Mouse (Mus musculus): ENCODE results near the gene Tmem200c.

Tmem200c gene

DNA sequence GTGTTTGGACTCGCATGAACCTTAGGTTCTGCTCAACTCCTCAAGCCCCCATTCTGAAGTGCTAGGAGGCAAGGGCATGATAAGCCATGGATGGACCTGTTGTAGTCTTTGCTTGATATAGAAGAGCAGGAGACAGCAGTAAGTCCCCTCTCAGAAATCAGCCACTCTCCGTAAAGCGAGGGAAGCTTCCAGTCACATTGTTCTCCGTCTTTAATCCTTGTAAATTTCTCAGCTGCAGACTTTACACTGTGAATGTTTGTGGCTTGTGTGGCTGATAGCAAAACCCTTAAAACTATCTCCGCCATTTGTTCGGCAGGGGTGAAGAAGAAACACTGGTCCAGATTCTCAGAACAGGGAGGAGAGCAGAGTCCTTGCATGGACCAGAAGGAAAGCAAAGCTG is at the start of gene Tmem200c:
Gene Tmem200c (plus strand): TSS at position 301 of the 400 bp plus-strand sequence.
- no peak for DNase-seq

DNA sequence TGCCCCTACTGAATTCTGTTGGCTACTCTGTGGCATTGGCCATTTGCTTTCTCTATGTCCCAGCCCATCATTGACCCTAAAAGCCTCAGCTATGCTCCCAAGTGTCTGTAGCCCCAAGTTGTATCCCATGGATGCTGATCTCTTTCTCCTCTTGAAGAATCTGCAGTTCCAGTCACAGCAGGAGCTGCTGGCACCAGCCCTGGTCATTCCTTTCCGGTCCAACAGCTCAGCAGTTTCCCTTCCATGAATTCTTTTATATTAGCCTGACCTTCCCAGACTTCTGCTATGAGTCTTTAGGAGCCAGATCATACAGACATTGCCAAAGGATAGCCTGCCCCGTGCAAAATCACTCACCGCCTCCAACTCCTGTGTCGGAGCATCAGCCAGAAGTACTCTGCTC is 32.7 kb upstream of the Tmem200c start:
- DNase-seq = no peak

DNA sequence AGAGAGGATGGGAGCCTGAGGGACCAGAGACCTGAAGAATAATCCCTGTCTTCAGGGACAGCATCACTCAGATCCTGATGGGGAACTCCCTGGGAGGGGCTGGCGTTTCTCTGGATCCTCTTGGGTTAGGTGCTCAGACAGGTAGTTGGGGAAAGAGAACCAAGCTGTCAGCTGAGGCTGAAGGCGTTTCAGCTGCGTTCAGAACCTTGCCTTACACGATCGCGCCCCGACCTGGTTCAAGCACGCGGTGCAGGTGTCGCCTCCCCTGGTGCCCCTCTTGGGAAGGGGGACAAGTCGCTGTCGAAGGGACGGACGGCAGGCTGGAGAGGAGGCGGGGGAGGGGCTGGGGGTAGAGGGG is 10.2 kb downstream of the Tmem200c start:
- DNase-seq = no peak

DNA sequence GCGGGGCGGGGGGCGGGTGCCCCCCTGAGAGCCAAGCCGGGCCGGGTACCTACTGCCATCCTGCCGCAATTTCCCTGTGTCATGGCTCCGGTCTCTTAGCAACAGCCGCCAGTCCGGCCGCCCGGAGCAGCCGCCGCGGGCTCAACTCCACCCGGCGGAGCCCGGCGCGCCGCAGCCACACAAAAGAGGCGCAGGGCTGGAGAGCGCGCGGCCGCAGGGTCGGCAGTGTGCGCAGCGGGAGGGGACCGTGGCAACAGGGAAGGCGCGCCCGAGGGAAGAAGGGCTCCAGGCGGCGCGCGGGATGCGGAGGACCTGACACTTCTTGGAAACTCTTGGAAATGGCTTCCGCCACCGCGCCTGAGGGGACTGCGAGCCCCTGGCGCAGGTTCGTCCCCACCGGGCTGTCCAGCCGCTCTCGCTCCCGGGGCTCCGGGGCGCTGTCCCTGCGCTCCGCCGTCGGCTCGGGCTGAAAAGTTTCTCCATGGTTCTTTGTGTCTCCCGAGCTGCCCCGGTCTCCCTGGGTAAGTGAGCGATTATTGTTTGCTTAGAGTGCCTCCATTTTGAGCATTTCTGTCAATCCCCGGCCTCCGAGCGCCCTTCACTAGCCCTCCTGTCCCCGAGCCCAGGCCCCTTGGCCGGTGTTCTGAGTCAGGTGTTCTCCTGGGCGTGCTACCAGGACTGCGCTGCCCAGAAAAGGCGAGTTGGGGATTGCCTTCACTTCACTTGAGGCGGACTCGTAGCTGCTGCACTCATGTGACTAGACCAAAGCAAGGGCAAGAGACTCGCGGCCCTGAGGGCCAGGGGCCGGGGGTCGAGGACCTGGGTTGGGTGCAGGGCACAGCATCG is 10.8 kb downstream of the Tmem200c start:
- peak; percentile 84 for DNase-seq

DNA sequence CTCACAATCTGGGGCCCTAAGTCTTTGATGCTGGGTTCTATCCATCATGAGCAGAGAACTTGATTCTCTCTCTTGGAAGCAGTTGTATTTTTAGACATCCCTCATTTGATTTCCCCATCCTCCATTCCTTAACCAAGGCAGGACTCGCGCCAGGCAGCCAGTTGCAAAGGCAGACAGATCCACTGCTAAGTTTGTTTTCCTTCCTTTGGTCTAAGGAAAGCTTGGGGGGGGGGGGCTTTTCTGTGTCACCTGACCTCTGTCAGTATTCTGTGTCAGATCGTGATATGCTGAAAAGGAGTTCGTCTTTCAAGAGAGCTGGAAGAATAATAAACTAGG is 11.4 kb downstream of the Tmem200c start:
- no peak for DNase-seq

DNA sequence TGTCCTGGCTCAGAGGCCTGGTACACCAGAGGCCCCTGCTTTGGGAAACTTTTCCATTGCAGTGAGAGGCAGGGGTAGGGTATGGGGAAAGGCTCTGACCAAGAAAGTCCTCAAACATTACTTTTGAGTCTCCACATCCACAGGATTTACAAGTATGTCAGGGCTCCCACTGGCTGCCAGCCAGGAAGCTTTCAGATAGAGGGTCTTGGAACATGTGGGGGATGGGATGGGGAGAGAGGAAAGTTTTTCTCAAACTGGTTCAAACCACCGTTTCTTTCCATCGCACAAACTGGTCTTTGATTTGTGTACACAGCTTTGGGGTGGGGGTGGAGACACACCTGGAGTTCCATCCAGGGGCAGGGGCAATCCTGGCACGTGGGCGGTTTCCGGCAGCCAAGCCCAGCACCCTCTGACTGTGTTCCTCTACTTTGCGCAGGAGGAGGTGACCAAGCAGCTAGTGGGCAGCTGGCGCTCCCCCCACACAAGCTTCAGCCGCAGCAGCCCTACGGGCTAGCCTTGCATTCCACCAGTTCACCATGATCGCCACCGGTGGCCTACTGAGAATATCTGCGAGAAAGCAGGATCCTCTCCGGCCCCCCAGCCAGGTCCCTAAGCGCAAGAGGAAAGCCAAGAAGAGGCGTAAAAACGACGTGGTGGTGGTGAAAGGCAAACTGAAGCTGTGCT is 13.6 kb downstream of the Tmem200c start:
- peak; percentile 17 for DNase-seq

DNA sequence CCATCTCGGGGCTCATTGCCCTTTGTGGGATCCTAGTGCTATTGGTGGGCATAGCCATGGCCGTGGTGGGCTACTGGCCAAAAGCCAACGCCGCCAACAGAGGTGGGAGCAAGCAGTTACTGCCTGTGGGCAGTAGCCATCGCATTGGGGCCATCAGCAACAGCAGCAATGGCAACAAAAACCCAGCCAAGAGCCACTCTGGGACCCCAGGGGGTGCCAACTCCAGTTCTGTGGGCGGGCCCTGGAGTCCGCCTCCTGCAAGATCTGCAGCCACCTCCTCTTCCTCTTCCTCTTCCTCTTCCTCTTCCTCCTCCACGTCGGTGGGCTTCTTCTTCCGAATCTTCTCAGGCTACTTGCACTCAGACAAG is 14.1 kb downstream of the Tmem200c start:
- peak; percentile 6 for DNase-seq

DNA sequence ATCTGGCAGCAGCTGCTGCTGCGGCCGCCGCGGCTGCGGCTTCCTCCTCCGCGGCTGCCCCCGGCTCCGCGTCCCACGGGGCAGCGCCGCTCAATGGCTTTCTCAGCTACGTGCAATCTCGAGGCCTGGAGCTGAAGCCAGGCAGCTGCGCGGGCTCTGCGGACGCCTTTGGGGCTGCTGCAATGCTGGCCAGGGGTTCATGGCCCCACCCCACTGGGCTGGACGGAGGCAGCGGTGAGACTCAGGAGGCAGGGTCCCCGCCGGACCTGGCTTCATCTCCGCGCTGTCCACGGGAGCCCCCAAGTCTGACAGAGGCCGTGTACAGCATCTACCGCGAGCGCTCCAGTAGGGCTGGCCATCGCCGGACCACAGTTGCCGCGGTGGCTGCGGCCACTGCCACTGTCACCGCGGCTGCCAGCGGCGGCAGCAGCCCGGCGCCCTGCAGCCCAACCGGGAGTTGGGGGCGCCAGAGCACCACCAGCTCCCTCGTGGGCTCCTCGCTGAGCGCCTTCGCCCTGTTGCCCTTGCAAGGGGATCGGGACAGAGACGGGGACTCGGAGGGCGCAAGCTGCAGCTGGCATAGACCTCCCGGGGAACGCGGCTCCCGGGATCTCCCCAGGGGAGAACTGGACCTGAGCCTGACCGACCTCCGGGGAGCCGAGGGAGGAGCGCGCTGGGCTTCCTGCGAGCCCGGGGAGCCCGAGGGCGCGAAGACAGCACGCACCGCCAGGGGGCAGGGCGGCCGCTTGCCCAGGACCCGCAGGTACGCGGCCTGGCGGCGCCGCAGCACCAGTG is 14.9 kb downstream of the Tmem200c start:
- peak; percentile 82 for DNase-seq

DNA sequence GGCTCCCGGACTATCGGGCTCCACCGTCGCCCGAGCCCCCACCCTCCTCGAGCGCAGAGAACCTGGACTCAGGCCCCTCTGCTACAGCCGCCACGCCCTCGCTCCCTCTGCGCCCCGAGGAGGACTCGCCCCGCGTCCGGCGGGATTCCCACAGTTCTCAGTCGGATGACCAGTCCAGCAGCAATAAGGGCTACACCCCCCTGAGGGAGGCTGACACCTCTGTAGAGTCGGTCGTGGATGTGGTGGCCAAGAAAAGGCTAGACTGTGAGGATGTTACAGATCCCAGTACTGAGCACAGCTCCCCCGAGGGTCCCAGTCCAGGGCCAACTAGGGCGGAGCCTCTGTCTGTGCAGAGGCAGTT is 15.4 kb downstream of the Tmem200c start:
- no peak for DNase-seq

DNA sequence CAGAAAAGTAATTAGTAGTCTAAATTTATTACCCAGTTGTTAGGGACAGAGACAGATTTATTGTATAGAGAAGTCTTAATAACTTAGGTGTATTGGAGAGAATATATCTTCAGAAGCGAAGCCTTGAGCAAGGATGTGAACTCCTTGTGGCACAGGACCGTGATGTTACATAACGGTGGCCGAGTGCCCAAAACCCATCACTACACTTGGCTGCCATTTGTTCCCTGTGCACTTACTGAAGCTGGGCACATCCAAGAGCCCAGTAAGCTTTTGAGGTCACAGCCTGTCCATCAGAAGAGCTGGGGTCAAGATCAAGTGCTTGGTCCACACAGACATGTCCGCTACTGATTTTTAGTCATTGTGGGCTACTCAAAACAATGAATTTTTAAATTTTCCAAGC is 19.5 kb downstream of the Tmem200c start:
- no peak for DNase-seq

DNA sequence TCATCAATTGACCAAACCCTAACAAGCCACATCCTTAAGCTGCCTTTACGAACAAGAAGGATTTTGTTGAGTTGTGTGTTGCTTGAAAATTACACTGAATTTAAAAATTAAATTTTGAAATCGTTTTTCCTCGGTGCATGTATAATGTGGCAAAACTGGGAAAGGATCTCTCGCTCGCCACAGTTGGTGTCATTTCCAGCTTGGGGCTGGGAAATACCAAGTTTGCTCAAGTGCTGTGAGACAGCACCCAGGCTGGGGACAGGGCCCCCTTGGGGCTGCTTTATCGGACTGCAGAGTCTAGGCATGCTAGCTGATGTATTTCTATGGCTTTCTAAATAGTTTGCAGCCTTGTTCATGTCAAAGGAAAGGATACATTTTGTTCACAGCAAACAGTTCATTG is 22.3 kb downstream of the Tmem200c start:
- DNase-seq = no peak

DNA sequence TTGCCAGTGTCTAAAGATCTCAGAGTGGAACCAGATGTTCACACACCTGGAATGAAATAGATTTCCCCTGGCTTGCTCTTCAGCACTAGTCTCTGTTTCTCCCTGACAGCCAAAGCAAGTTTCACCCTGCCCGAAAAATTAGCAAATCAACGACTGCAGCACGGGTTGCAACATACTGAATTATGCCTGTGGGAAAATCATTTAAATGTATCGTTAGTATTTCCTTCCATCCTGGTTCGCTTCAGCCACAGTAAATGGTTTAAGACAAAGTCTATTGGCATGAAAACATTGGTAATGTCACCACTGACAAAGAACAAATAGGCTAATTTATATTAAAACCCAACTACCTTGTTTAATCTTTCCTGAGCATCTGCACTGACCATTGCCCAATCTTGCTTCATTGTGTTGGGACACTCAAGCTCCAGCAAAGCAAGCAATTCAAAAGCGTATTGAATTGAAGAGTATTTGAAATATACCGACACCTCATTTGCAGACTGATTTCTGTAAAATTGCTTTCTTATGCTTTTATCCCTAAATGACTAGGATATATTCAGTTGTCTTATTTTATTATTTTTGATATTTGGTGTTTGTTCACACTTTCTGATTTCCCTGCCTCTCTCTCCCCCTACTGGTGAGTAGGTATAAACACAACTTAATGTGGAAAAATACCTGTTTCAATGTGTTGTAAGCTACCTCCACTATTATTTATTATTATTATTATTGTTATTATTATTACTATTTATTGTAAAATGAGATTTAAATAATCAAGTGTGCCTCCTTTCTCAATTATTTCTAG is 25.9 kb downstream of the Tmem200c start:
- DNase-seq = no peak

DNA sequence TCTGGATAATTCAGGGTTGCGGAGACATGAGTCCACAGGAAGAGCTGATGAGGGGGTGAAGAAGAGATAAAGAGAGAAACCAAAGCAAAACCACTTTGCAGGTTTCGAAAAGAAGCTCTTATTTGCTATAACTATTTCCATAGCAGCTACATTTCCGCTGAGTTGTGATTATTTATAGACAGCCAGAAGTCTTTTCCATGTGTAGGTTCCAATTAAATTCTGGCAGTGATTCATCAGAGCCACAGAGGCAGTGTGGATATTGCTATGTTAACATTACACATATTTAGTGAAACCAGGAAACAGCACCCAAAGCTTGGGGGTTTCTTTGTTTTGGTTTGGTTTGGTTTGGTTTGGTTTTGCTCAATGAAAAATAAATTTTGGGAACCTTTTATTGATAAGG is 37.8 kb downstream of the Tmem200c start:
- DNase-seq = no peak

DNA sequence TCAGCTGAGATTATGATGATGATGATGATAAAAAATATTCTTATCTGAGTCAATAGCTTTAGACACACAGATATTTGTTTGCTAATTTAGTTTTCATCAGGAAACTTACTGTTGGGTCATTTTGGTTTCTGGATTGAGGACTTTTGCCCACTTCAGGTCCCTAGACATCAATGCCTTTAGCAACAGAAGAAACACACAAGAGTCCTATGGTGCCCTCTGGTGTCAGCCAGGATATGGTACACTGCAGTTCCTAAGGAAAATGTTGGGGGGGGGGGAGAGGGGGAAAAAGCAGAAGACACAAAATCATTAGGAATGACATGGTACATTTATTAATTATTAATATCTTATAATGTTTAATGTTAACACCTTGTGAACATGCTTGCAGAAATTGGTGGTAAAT is 42.0 kb downstream of the Tmem200c start:
- peak; percentile 49 for DNase-seq

DNA sequence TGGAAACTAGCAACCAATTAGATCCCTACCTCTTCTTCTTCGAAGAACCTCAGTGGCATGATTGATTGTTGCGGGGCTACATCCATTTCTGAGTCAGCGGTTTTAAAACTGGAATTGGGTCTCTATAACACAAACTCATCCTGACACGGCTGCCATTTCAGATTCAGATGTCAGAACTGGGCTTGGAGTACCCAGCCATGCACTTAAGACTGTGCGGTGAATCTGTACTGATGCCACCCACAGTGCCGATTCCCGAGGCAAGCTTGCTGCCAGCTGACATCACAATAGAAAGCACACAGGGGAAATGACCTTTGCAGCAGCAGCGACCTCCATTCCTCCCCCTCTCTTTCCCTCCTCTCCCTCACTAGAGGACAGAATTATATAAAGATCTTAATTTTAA is 47.6 kb downstream of the Tmem200c start:
- no peak for DNase-seq

DNA sequence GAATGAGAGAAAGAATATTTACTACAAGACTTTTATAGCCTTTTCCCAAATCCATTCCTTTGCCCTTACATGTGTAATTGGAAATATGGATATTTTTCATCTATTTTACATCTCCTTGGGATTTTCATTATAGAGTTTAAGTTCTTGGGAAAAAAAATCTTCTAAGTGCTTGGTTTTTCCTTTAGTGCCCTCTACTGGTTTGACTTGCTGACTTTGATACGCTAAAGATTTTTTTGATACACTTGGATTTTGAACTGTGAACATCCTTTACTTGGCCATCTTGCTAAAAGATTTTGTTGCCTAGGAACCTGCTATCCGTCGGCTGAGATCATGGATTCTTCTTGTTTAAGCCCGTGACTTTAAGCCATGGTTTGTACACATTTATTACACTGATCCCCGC is 48.8 kb downstream of the Tmem200c start:
- DNase-seq = no peak

DNA sequence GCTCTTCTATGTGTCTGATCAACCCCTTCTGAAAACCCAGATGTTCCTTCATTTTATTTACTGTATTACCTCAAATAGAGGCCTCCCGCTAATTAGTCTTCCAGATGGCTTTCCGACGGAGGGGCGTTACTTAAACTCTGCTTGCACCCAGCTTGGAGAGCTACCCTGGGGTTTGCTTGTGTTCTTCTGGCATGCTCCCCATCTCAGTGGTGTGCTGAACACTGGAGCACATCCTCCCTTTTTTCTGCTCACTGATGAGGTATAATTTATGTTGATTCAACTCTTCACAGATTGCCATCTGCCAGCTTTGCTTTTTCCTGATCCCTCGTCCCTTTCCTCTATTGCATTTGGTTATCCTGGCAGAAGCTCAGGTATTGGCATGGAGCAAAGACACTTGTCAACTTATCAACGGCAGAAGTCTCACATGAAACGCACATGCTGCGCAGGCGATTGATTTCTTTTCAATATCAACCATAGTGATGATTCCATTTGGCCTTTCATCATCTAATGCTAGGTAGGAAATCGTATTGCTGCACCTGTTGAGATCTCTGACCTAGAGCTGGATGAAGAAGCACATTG is 49.6 kb downstream of the Tmem200c start:
- DNase-seq = no peak

DNA sequence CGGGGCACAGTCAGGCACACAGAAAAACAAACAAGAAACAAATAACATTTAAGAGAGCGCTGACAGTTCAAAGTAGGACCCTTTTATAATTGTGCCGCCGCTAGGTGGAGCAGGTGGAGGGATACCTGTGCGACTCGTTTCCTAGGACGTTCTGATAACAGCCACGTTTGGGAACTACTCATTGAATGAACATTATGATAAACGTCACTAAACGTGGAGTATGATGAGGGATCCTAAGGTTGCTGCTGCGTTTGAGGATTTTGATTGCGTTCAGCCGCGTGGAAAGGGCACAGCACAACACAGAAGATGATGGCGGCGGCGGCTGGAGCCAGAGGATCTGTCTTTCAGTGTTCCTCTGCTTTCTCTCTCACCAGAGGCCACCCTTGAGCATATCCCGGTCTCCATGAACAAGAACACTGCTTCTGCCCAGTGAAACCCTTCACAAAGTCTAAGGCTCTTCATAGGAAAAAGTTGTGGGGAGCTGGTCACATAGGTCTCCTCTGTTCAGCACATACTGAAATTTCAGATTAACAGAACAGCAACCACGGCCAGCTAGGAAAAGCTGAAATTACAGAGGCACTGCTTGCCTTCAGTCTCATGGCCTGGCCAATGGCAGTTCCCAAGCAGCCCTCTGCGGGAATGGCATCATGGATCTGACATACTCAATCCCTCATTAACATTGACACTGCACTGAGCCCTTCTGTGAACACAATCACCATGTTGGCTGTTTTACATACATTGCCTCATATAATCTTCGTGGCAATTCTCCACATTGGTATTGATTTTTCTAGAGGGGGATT is 55.5 kb downstream of the Tmem200c start:
- peak; percentile 63 for DNase-seq

DNA sequence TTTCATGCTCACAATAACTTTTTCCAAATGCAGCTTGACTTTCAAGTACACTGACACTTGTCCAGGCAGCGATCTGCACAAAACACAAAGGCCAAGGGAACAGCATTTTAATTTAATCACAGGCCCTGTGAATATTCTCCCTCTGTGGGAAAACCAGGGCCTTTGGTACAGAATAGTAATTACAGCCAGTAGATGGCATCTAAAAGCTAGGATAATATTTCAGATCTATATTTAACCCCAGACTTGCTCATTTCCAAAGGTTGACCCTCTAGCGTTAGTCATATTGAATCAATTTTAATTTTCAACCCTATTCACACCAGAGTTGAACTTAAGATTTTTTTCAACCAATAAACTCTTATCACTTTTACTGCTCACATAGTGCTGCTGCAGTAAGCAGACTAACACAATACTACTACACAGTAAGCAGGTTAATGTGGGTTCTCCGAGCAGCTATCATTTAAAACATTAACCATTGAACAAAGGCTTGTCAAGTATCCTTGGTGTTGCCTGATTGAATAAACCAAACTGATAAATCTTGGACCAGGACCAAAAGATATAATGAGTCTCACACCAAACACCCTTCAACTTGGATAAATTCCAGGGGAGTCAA is 57.2 kb downstream of the Tmem200c start:
- no peak for DNase-seq

DNA sequence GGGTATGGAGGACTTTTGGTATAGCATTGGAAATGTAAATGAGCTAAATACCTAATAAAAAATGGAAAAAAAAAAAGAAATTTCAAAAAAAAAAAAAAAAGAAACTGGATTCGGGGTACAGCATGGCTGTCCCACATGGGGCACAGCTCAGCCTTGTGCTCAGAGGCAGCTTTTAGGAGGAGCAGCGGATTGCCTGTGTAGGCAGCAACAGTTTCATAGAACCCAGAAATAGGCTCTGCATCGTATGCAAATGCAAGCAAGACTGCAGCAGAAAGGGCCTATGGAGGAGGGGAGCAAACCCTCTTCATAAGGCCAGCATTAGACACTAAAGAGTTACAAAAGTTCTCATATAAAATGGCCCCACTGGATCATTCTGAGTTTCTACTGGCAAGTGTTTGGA is 64.2 kb downstream of the Tmem200c start:
- no peak for DNase-seq

Data from embryo, embryonic 11 days (tissue).